Comparison of ENCODE assay signal across 7 mouse cellular contexts in genomic region chr1:74748643-74749271, GRCm38 (mm10). TPM values are rescaled to one million over a fixed set of nuclear protein-coding genes. Genes with fewer than 3 reads are reported as not detected.
DNase-seq lines count a peak whose midpoint lies in the region; ATAC-seq and TF ChIP-seq lines count a peak whose summit lies in the region.

TSS of gene Prkag3 (minus strand) at chr1:74749221.

- H3K4me3 ChIP-seq in MEL (ENCODE audit: control insufficient read depth in 1 of 2, insufficient read depth in 1 of 2, low read depth in 2 of 2, low read length in 2 of 2), result no peak within 1 kb of the TSS
- H3K4me3 ChIP-seq in forebrain, embryonic 15.5 days, result 0 out of 2 replicates have a peak within 1 kb of the TSS, but pooled peaks have one; percentile 10
- H3K4me3 ChIP-seq in small intestine, adult 2 months (ENCODE audit: low read depth, low read length), result peak within 1 kb of the TSS; percentile 46

- H3K9me3 ChIP-seq in MEL (replicated peaks; ENCODE audit: insufficient read depth, low read length), result no peaks in the 10 kb centered on the region
- no peaks in the 10 kb centered on the region for H3K9me3 ChIP-seq in forebrain, embryonic 15.5 days

- H3K36me3 ChIP-seq in MEL (ENCODE audit: control insufficient read depth in 1 of 2, insufficient read depth in 2 of 2, low read length in 2 of 2), result no peaks in the 10 kb centered on the region
- no peaks in the 10 kb centered on the region for H3K36me3 ChIP-seq in forebrain, embryonic 15.5 days
- no peaks in the 10 kb centered on the region for H3K36me3 ChIP-seq in small intestine, adult 2 months (ENCODE audit: control insufficient read depth, insufficient read depth, low read length)

- H3K4me2 ChIP-seq in forebrain, embryonic 15.5 days (replicated peaks), result peak within 1 kb of the TSS; percentile 36

- H3K27me3 ChIP-seq in MEL (ENCODE audit: control insufficient read depth in 1 of 2, insufficient read depth in 2 of 2, low read length in 2 of 2), result peaks cover 3 to 10% of the 10 kb centered on the region in 2 experiments
- H3K27me3 ChIP-seq in forebrain, embryonic 15.5 days, result peaks cover 22% of the 10 kb centered on the region; the same call in 1 of the 2 replicates
- no peaks in the 10 kb centered on the region for H3K27me3 ChIP-seq in small intestine, adult 2 months (ENCODE audit: control insufficient read depth, insufficient read depth, low read length)

- TF ChIP-seq POLR2A in MEL (IDR thresholded peaks at IDR 0.05; ENCODE audit: control insufficient read depth in 1 of 2, insufficient read depth in 1 of 2, low read depth in 1 of 2, low read length in 2 of 2, poor library complexity in 1 of 2), result no peak
- TF ChIP-seq POLR2A in small intestine, adult 2 months (IDR thresholded peaks at IDR 0.05; ENCODE audit: low read depth, low read length), result no peak

- no peak within 1 kb of the TSS for H3K9ac ChIP-seq in MEL (ENCODE audit: control insufficient read depth, low read depth, low read length, poor library complexity, severe bottlenecking)
- 0 out of 2 replicates have a peak within 1 kb of the TSS, but pooled peaks have one; percentile 4 for H3K9ac ChIP-seq in forebrain, embryonic 15.5 days (replicated peaks)

- WGBS in forebrain, embryonic 15.5 days, result 8% methylated on average over 30 of the region's 30 CpGs
- 14% methylated on average over 30 of the region's 30 CpGs for WGBS in small intestine, adult 2 months

- 0 out of 2 replicates have a peak, but pooled peaks have one; percentile 29 for ATAC-seq in forebrain, embryonic 15.5 days (replicated peaks)

- peak in 2 of 3 experiments; percentile 16 to 31; a peak in 3 of 6 replicates for TF ChIP-seq CTCF in MEL (IDR thresholded peaks at IDR 0.05 in 2 of 3, conservative IDR thresholded peaks at IDR 0.05 in 1 of 3; ENCODE audit: control insufficient read depth in 1 of 3, insufficient read depth in 1 of 3, low read depth in 2 of 3, low read length in 3 of 3, poor library complexity in 1 of 3, severe bottlenecking in 1 of 3)
- peak; percentile 67; the same call in 1 of the 2 replicates for TF ChIP-seq CTCF in small intestine, adult 2 months (IDR thresholded peaks at IDR 0.05; ENCODE audit: extremely low read depth, insufficient read length, insufficient replicate concordance, low read depth, low read length)

- H3K27ac ChIP-seq in MEL (ENCODE audit: control insufficient read depth, low read depth, low read length), result no peak within 1 kb of the TSS
- no peak within 1 kb of the TSS for H3K27ac ChIP-seq in forebrain, embryonic 15.5 days (replicated peaks)
- no peak within 1 kb of the TSS for H3K27ac ChIP-seq in small intestine, adult 2 months (ENCODE audit: insufficient read depth, low read depth, low read length)

- no peak for TF ChIP-seq RAD21 in MEL (IDR thresholded peaks at IDR 0.05; ENCODE audit: low read depth, low read length)

- no peak for DNase-seq in MEL (ENCODE audit: low read depth, low spot score)
- DNase-seq in adrenal gland, postnatal 25 days, result peak; percentile 66
- peak; percentile 65 to 69 for DNase-seq in heart, postnatal 36 days
- peak; percentile 38 for DNase-seq in layer of hippocampus, adult 9-11 months
- peak; percentile 75 for DNase-seq in lung, postnatal 36 days

- TF ChIP-seq EP300 in MEL (IDR thresholded peaks at IDR 0.05; ENCODE audit: low read depth in 1 of 2, low read length in 2 of 2), result no peak

- H3K79me2 ChIP-seq in MEL (ENCODE audit: control insufficient read depth, insufficient read depth, low read length, poor library complexity), result no peaks in the 10 kb centered on the region

- H3K4me1 ChIP-seq in MEL (ENCODE audit: control insufficient read depth in 1 of 2, insufficient read depth in 2 of 2, low read length in 2 of 2), result no peaks in the 10 kb centered on the region
- peaks cover 4% of the 10 kb centered on the region for H3K4me1 ChIP-seq in forebrain, embryonic 15.5 days
- H3K4me1 ChIP-seq in small intestine, adult 2 months (ENCODE audit: control insufficient read depth, insufficient read depth, insufficient read length, low read length), result peaks cover 27% of the 10 kb centered on the region

- intact Hi-C loops in heart, postnatal 36 days (cut with DNase I), result loop anchor here (2.0 kb wide), 1 partner anchor 34 kb away; no protein-coding TSS in a partner anchor

TF ChIP-seq in MEL, 35 proteins besides CTCF, POLR2A, EP300 and RAD21:
- TF ChIP-seq TAL1 (IDR thresholded peaks at IDR 0.05; ENCODE audit: low read length), result no peak
- TF ChIP-seq CHD1 (IDR thresholded peaks at IDR 0.05; ENCODE audit: low read depth, low read length), result no peak

RNA-seq across cellular contexts. Expression of gene Prkag3, which starts in this region (rescaled TPM):
- total RNA-seq in MEL (2012; rRNA removed), result not detected in 2 replicates
- polyA plus RNA-seq in MEL (2012; ENCODE audit: insufficient read depth in 1 of 2, insufficient read length in 2 of 2, low read depth in 1 of 2, low replicate concordance in 2 of 2, missing spikeins in 1 of 2), result under 1 TPM in 1 of 2 experiments, not detected in 1; 0.03 TPM
- not detected in 2 replicates for total RNA-seq in adrenal gland, postnatal 25 days (2021)
- not detected in 2 replicates for polyA plus RNA-seq in forebrain, embryonic 15.5 days (2015; fragmentation: Nextera tagmentation; extraction: Ambion mirVana)
- total RNA-seq in heart, postnatal 36 days (2021), result 1 to 10 TPM; 1.1 to 1.4 TPM
- 1.5 TPM in 1 of 2 replicates, not detected in the other for polyA plus RNA-seq in small intestine, adult 2 months (2012; rRNA removed)

Comparison
In these comparisons a context has a peak if more than half of its experiments do, and no peak if none do; other contexts are left out.
1. Peak in DNase-seq in adrenal gland, postnatal 25 days; RNA of the gene not detected or under 1 TPM.
2. Peak in ATAC-seq, H3K4me3 ChIP-seq, H3K9ac ChIP-seq and H3K4me2 ChIP-seq in forebrain, embryonic 15.5 days; RNA of the gene not detected or under 1 TPM.